Mouse (Mus musculus): ENCODE measurements around the gene Igf2bp3.

Igf2bp3 gene

GRCm38 (mm10) chr6:49218275-49218802 lies 3.6 kb upstream of the Igf2bp3 start:
- DNase-seq = no peak

GRCm38 (mm10) chr6:49217581-49218274 lies 3.0 kb upstream of the Igf2bp3 start:
- peak; percentile 90 for DNase-seq

- no peak for DNase-seq
These were observed 2.2 kb upstream of the Igf2bp3 start for GRCm38 (mm10) chr6:49216811-49217542.

GRCm38 (mm10) chr6:49215748-49216585 lies 1.2 kb upstream of the Igf2bp3 start:
- no peak for DNase-seq

GRCm38 (mm10) chr6:49214086-49214927 lies 450 bp downstream of the Igf2bp3 start:
- DNase-seq = peak; percentile 58

GRCm38 (mm10) chr6:49213581-49214085 lies 1.1 kb downstream of the Igf2bp3 start:
- peak; percentile 55 for DNase-seq

- no peak for DNase-seq
These were observed 1.7 kb downstream of the Igf2bp3 start for GRCm38 (mm10) chr6:49212931-49213580.

- no peak for DNase-seq
These were observed 2.6 kb downstream of the Igf2bp3 start for GRCm38 (mm10) chr6:49212141-49212540.

GRCm38 (mm10) chr6:49211596-49211995 lies 3.2 kb downstream of the Igf2bp3 start:
- no peak for DNase-seq

- peak; percentile 79 for DNase-seq
These were observed 4.6 kb downstream of the Igf2bp3 start for GRCm38 (mm10) chr6:49209881-49210854.

- DNase-seq = peak; percentile 37
These were observed 5.8 kb downstream of the Igf2bp3 start for GRCm38 (mm10) chr6:49208935-49209334.

GRCm38 (mm10) chr6:49208297-49208930 lies 6.3 kb downstream of the Igf2bp3 start:
- peak; percentile 57 for DNase-seq

- no peak for DNase-seq
These were observed 8.3 kb downstream of the Igf2bp3 start for GRCm38 (mm10) chr6:49206416-49206815.

- no peak for DNase-seq
These were observed 19.6 kb downstream of the Igf2bp3 start for GRCm38 (mm10) chr6:49195188-49195587.

GRCm38 (mm10) chr6:49194536-49194935 lies 20.2 kb downstream of the Igf2bp3 start:
- DNase-seq = no peak

- DNase-seq = no peak
These were observed 25.4 kb downstream of the Igf2bp3 start for GRCm38 (mm10) chr6:49189363-49189762.

GRCm38 (mm10) chr6:49187299-49187698 lies 27.5 kb downstream of the Igf2bp3 start:
- no peak for DNase-seq

GRCm38 (mm10) chr6:49176018-49176417 lies 38.7 kb downstream of the Igf2bp3 start:
- no peak for DNase-seq

GRCm38 (mm10) chr6:49174616-49175015 lies 40.1 kb downstream of the Igf2bp3 start:
- DNase-seq = no peak

GRCm38 (mm10) chr6:49173674-49174073 lies 41.1 kb downstream of the Igf2bp3 start:
- no peak for DNase-seq
